Mouse (Mus musculus) lung, postnatal 0 days (tissue): ENCODE measurements at regions not wholly inside any gene's neighbourhood (a gene's known extent, or its start where the extent isn't known, plus 50 kb on each side); places are given as distances from the start of the nearest gene placed in this dataset.

ENCODE experiments used
- CTCF ChIP-seq: IDR thresholded peaks from 2 replicates; pipeline ENCODE4 v1.5.1; 2016; ENCODE audit warnings: antibody characterized with exemption, mild to moderate bottlenecking
- EP300 ChIP-seq: IDR thresholded peaks from 2 replicates; pipeline ENCODE4 v1.6.1; 2016; ENCODE audit warnings: antibody characterized with exemption, mild to moderate bottlenecking, control low read depth

DNA sequence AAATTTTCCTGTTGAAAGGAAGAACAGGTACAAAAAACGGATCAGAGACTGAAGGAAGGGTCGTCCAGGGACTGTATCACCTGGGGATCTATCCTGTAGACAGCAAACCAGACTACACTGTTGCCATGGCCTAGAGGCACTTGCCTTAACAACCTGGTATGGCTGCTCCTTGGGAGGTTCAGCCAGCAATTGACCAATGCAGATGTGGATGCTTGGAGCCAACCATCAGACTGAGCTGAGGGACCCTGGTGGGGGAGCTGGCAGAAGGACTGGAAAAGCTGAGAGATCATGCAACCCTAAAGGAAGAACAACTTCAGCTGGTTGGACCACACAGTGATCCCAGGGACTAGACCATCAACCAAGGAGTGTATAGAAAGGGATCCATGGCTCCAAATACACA lies 456.3 kb upstream of the Tecrl start:
- TF ChIP-seq CTCF (no peak), EP300 (no peak)
